Mouse (Mus musculus) heart, postnatal 14 days (tissue): ENCODE results near the gene Rpn1. TPM values are rescaled to one million over a fixed set of nuclear protein-coding genes. Genes with fewer than 3 reads are reported as not detected.

Experiments used
- DNase-seq, 2 experiments: peaks; one replicate each; pipeline ENCODE4 v3.0.0; 2021 to 2022
- intact Hi-C: fragments of 180-260 bp; cut with DNase I; formaldehyde crosslinking; loops from one replicate; pipeline ENCODE4 v1.15.1; 2025
- long read RNA-seq, 2 experiments: library from polyadenylated mRNA; stranded (forward); transcript quantifications; one replicate each; pipeline ENCODE4 v2.0.0; 2021
- total RNA-seq, 2 experiments: library from RNA; stranded (reverse); gene quantifications; 2 replicates each; pipeline ENCODE4 v1.2.3; 2021

Rpn1 gene
- total RNA-seq: 100 to 1,000 TPM in 1 of 2 experiments, 10 to 100 TPM in 1; 99.5 to 107 TPM
- long read RNA-seq, experiment 1, transcript Rpn1-201 (10 exons, 3,633 nt): major isoform, 140 of 150 reads
- long read RNA-seq, experiment 1, partial matches to known transcripts: 8 of 150 reads
- long read RNA-seq, experiment 1, other reads (novel, unspliced or antisense): 2 of 150 reads
- long read RNA-seq, experiment 2, transcript Rpn1-201 (10 exons, 3,633 nt): major isoform, 121 of 127 reads
- long read RNA-seq, experiment 2, partial matches to known transcripts: 6 of 127 reads
- long read RNA-seq, experiment 2, other reads (novel, unspliced or antisense): 0 of 127 reads

- peak; percentile 98 to 99 for DNase-seq
- intact Hi-C loops: no loop called here
Measured at GRCm38 (mm10) chr6:88084278-88085151, at the start of gene Rpn1. Gene Rpn1 (plus strand): TSS chr6:88084482.

DNA sequence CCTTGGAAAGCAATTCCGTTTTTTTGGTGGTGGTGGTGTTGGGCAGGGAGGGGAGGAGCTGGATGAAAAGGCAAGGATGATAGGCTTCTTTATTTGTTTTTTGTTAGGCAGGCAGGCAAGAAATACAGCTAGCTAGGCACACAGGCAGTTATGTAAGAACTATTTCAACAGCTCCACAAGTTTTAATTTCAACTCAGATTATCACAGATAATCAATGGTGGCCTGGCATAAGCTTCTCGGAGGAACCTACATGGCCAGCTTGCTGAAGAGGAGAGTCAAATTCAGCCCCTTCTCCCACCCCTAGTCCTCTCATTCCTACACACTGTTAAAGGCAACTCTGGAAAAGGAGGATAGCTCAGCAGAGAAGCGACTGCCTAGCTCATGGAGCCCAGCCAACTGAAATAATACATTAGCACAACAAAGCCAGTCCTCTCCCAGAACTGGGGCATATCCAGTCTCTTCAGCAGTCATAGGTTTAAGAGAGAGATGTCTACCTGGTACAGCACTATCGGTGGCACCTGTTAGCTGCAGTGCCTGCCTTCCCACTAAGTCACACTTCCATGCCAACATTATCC, 46.7 kb upstream of the Rpn1 start:
- intact Hi-C loops: no loop called here
- DNase-seq: no peak

DNA sequence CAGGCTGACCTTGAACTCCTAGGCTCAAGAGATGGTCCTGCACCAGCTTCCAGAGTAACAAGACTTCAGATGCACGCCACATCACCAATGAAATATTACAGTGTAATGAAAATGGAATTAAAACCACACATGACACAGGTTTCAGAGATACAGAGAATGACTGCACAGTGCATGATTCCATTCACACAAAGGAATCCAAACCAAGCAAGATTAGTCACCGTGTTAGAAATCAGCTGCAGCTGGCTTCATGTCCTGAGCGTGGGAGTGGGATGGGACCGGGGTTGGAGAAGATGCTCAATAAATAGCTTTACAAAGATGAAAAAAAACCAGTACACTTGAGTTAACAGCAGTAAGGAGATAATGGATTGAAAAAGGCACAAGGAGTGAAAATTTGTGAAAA, 44.9 kb upstream of the Rpn1 start:
- no peak for DNase-seq
- intact Hi-C loops: no loop called here

GRCm38 (mm10) chr6:88041221-88041620, 43.1 kb upstream of the Rpn1 start:
- DNase-seq: peak; percentile 14 to 21

DNA sequence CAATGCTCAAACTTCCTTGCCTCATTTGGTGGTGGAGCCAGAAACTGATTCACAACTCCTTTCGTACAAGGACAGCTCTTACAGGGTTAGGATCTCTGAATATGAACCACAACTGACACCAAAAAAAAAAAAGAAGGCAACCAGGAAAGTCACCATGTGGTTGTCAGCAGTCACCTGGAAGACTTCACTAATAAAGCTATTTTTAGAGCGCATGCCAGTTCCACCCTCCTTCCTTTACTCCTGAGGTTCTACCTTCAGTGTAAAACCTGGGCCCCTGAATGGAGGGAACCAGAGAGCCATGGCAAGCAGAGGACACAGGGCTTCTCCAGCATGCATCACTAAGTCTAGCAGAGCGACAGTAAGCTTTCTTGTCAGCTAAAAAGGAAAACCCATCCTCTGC, 41.9 kb upstream of the Rpn1 start:
- intact Hi-C loops: no loop called here

More at GRCm38 (mm10) chr6:88041221-88041620, 43.1 kb upstream of the Rpn1 start:
- intact Hi-C loops: no loop called here

GRCm38 (mm10) chr6:88044234-88044576, 40.1 kb upstream of the Rpn1 start:
- no peak for DNase-seq
- intact Hi-C loops: no loop called here

More for the DNA sequence above, 41.9 kb upstream of the Rpn1 start:
- DNase-seq: no peak

DNA sequence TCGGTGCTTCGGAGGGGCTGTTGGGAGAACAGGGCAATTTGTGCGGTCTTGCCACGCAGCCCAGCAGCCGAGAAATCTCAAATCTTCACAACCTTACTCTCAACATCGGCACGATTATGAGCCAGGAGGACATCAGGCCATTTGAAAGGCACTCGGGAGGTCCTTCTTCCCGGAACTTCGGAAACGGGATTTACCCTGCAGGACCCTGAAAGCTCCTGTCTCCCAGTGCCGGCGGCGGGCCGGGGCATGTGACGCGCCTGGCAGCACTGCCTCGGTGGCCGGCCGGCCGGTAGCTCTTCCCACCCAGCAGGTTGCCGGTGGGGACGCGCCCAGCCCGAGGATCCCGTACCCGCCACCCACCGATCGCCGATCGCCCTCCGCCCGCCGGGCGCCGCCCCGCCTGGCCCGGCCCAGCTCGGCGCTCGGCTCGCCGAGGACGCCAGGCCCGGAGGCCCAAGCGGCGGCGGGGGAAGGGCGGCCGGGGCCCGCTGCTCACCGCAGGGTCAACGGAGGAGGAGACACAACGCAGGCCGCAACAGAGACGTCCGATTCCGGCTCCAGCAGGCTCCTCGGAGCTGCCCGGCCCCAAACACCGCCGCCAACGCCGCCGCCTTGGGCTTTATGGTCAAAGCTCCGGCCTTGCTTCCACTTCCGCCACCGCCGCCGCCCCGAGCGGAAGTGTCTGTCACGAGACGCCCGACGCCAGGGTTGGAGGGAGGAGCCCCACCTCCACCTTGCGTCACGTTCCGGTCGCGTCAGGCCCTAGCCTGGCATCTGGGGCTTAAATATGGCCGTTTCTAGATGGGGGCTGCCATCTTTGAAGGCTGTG, 39.5 kb upstream of the Rpn1 start, which contains the start of gene Rab7:
Gene Rab7 (minus strand): TSS at position 694 of the 829 bp plus-strand sequence.
- peak; percentile 95 to 97 for DNase-seq
- intact Hi-C loops: no loop called here

- intact Hi-C loops: no loop called here
Measured at GRCm38 (mm10) chr6:88045406-88045766, 38.9 kb upstream of the Rpn1 start.

DNA sequence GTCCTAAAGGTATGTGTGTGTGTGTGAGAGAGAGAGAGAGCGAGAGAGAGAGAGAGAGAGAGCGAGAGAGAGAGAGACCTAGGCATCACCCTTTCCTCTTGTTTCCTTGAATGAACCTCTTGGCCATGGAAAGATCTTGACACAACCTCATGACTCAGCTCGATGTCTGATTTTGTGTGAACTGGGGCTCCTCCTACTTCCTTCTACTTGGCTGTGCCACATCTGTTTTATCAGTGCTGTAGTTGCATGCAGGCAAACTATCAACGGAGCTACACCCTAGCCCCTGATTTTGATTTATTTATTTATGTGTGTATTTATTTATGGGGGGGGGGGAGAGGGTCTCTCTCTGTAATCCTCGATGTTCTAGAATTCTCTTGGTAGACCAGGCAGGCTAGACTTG, 36.4 kb upstream of the Rpn1 start:
- intact Hi-C loops: no loop called here
- DNase-seq: no peak

More at GRCm38 (mm10) chr6:88045406-88045766, 38.9 kb upstream of the Rpn1 start:
- no peak for DNase-seq

DNA sequence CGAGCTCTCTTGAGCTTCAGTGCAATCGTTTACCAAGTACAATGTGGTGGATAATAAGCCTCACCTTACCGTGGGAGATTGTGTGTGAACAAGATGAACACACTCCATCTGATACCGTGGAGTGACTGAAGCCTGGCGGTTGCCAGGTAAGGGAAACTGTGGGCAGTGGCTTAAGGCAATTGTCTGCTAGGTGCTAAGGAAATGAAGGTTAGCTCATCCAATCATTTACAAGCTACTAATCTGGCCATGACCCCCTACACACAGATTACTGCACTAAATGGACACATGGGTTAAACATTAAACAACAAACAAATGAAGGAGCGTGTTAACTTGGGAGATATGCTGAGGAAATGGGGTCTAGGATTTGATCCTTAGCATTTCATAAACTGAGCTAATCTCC, 35.3 kb upstream of the Rpn1 start:
- intact Hi-C loops: no loop called here
- no peak for DNase-seq

DNA sequence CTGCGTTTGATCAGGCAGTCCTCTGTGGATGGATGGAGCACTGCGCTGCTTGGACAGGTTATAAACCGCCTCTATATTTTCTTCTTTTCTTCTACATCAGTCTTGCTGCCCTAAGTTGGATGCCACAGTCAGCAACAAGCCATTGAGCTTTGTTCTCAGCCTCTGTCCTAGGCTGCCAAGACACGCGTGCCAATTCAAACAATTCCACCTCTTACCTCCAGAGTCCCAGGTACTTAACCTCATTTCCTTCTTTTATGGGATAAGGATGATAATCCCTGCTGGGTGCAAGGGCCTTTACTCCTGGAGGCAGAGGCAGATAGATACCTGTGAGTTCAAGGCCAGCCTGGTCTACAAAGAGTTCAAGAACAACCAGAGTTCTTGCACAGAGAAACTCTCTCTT, 33.1 kb upstream of the Rpn1 start:
- no peak for DNase-seq
- intact Hi-C loops: no loop called here

- no peak for DNase-seq
- intact Hi-C loops: no loop called here
Measured at GRCm38 (mm10) chr6:88053228-88054080, 30.8 kb upstream of the Rpn1 start.

DNA sequence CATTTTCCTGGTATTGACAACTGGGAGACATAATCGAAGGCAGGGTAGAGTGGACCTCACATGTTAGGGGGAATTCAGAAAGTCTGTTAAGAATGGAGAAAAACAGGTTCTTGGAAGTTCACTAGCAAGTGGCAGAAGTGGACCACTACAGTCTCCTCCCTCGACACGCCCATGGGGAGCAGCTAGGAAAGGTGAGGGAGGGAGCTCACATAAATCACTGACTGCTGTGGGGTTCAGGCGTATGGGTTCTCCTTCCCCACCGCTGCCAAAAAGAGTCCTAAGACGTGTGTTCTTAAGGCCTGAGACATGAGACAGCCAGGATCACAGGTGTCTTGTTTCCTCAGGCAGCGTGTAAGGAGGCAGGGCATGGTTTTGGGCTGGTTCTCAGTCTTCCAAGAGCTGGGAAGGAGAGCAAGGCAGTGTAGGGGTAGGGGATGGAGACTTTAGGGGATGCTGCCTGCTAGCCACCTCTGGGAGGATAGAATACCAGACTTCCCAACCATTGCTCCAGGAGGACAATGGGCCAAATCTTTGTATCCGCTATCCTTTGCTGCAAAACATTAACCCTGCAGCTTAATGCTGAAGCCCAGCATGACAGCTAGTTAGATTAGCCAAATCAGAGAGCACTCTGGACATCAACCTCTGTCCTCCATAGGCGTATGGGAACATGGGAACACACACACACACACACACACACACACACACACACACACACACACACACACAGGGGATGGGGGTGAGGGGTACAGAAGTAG, 30.0 kb upstream of the Rpn1 start:
- intact Hi-C loops: no loop called here
- no peak for DNase-seq

- intact Hi-C loops: no loop called here
- no peak for DNase-seq
Measured at GRCm38 (mm10) chr6:88055663-88056062, 28.6 kb upstream of the Rpn1 start.

DNA sequence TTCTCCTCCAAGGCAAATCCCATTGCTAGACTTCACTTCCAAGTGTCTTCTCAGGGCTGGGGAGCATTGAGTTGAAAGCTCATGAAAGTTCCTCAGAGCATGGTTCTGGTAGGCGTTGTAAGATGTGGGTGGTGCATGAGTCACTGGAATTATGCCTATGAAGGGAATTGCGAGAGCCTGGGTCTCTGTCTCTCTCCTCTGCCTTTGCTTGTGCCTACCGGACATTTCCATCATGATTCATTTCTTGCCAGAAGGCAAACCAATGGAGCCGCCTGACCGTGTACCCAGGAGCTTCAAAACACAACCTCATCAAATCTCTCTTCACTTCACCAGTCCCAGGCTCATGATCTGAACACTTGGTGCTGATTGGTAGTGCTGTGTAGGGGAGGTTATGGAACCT, 27.4 kb upstream of the Rpn1 start:
- intact Hi-C loops: no loop called here
- no peak for DNase-seq

DNA sequence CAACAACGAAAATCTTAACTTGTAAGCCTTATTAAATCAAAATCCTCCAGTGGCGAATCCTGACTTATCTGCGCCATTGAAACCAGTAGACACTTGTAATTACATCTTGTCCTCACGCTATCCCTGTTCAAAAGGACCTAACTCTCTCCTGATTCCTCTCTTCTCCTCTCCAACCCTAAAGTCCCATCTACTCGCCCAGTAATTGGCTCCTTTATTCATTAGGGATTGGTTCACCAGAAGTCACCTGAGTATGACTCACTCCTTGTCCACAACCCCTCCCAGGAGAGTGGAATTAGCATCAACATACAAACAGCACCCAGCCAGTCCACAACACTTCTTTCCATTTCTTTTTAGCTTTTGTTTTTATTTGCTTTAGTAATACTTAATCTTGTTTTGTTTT, 24.4 kb upstream of the Rpn1 start:
- intact Hi-C loops: no loop called here

GRCm38 (mm10) chr6:88060602-88061001, 23.7 kb upstream of the Rpn1 start:
- intact Hi-C loops: no loop called here
- no peak for DNase-seq

More for the DNA sequence above, 24.4 kb upstream of the Rpn1 start:
- DNase-seq: no peak

DNA sequence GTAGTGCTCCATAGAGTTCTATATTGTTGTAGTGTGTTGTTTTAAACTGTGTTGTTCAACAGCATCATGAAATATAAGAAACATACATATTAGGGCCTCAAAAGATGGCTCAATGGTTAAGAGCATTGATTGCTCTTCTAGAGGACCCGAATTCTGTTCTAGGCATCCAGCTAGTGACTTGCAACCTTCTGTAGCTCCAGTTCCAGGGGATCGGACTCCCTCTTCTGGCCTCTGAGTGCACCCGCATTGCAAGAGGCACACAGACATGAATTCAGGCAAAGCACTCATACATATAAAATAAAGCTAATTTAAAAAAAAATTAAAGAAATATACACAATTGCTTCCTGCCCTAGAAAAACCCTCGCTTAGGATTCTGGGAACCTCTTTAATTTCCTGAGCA, 22.9 kb upstream of the Rpn1 start:
- intact Hi-C loops: no loop called here
- no peak for DNase-seq

DNA sequence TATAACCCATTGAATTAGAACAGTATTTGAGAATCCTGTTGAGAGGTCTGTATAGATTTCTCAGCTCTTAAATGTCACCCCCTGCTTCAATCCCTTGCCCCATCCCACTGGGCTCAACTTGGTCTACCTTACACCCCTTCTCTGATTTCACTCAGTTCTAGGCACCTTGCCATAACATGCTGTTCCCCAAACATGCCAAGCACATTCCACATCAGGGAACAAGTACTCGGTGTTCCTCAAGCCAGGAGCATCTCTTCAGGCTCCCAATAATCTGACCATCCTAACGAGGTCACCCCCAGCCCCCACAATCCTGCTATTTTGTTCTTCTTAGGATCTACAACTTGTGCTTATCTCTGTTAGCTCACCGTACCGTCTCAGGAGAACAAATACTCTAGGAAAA, 21.9 kb upstream of the Rpn1 start:
- intact Hi-C loops: no loop called here
- peak in 1 of 2 experiments; percentile 12 for DNase-seq
